Mouse (Mus musculus) adrenal gland, postnatal 10 days (tissue): ENCODE data around the gene Hbb-bh2. TPM values are rescaled to one million over a fixed set of nuclear protein-coding genes. Genes with fewer than 3 reads are reported as not detected.
"Not testable (repeated sequence)": the region's sequence is repeated elsewhere in the genome, so short reads cannot be mapped to it uniquely, and the experiment has no call there.

Source experiments
- DNase-seq: peaks from one replicate; pipeline ENCODE4 v3.0.0; 2021; ENCODE audit warnings: mixed read lengths
- total RNA-seq, 2 experiments: library from RNA; stranded (reverse); gene quantifications; 2 replicates each; pipeline ENCODE4 v1.2.3; 2021

Gene Hbb-bh2
- total RNA-seq, 2 experiments from 2014 or later: not detected

- DNase-seq: no peak
These were observed 29.0 kb downstream of the Hbb-bh2 start for GRCm38 (mm10) chr7:103811223-103811845.

GRCm38 (mm10) chr7:103810746-103811145 is 29.6 kb downstream of the Hbb-bh2 start:
- DNase-seq: no peak

GRCm38 (mm10) chr7:103810296-103810695 is 30.0 kb downstream of the Hbb-bh2 start:
- DNase-seq: no peak

DNA sequence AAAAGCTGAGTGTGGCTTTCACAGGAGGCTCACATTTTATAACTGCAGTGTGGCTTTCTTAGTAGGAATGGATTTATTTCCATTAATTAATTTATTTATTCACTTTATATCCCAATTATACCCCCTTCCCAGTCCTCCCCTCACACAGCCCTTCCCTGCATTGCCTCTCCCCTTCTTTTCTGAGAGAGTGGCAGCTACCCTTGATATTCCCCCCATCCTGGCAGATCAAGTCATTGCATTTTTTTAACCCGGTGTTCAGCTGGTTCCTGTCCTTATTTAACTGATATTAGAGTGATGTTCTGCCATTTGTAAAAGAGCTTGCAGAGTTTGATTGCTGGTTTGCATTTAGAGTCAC is 30.5 kb downstream of the Hbb-bh2 start:
- DNase-seq: no peak

DNA sequence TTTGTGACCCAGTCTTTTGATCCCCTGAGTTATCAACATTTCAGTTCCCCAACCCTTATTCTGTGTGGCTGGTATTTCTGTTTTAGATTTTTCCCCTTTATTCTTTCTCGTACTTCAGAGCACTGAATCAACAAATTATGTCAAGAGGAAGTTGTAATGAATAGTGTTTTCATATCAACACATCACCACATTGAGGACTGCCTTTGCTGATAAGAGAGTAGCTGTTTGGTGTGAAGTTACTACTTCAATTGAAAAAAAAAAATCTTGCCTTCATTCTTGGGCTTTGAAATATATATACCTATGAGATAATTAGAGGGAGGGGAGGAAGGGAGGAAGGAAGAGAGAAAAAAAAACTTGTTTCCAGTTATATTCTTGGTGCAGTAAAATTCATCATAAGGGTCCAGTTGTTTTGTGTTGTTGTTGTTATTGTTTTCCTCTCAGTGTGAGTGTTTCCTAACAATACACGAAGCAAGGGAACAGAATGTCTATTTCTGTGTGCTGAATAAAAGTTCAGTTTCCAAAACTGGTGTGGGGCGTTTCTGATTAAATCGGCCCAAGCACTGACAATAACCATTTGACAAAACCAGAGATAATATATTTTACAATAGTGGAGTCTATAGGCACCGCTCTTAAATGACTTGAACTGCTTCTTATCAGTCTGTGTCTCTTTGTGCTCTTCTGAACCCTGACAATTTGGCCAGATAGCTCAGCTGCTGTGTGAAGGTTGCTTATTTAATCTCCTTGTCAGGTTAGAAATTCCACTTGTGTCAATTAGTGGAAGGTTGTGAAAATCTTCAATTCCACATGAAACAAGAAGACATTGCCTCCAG is 31.1 kb downstream of the Hbb-bh2 start:
- DNase-seq: no peak

GRCm38 (mm10) chr7:103808120-103808519 is 32.2 kb downstream of the Hbb-bh2 start:
- not testable (repeated sequence) for DNase-seq

DNA sequence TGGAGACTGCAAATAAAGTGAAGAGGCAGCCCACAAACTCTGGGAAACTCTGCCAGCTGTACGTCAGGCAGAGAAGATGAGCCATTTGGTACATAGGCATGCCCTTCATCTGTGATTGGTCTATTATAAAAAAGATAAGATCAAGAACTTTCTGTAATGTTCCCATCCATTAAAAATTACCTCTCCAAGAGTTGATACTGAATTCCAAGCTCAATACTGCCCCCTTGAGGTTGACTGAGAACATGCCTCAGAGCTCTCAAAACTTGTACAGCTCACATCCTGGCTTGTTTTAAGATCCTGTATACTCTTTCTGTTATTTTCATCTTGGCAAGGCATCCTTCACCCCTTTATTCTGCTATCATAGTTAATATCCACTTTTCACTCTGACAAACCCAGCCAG is 33.5 kb downstream of the Hbb-bh2 start:
- DNase-seq: peak; percentile 21

DNA sequence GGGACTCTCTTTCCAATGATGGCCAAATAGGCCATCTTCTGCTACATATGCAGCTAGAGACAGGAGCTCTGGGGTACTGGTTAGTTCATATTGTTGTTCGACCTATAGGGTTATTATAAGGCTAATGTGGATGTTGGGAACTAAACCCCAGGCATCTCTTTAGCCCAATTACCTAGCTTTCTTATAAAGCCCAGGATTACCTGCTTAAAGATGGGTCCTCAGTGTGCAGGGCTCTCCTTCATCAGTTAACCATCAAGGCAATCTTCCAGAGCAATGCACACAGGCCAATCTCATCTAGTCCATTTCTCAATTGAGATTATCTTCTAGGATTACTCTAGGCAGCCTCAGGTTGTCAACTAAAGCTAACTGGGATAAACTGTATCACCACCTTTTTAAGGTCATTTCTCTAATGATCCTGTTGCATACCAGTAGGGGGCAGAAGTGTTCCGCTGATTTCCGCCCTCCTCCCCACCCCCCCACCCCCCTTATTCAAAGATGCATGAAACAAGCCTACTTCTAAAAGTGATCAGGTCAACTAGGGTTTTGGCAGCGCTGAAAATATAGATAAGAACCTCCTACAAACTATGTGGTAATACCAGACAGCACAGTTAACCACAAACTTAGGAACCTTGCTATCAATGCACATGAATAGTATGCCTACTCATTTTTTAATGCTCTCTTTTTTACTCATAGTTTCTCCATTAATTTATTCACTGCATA is 47.5 kb downstream of the Hbb-bh2 start:
- DNase-seq: no peak

- DNase-seq: no peak
These were observed 48.6 kb downstream of the Hbb-bh2 start, which contains the start of gene Olfr67 for GRCm38 (mm10) chr7:103791721-103792120. Gene Olfr67, minus strand, starts transcription at chr7:103791821.

Other genes starting within 250 kb of the Hbb-bh2 start
- gene Olfr619, start 239.9 kb downstream of the Hbb-bh2 start, total RNA-seq: not detected
- gene Olfr620, start 228.0 kb downstream of the Hbb-bh2 start, total RNA-seq: not detected
- not detected for gene Olfr622, start 197.8 kb downstream of the Hbb-bh2 start, total RNA-seq
- gene Olfr623, start 176.8 kb downstream of the Hbb-bh2 start, total RNA-seq: not detected
- under 1 TPM; 0.06 to 0.09 TPM for gene Olfr624, start 169.3 kb downstream of the Hbb-bh2 start, total RNA-seq
- not detected for gene Olfr625-ps1, start 157.8 kb downstream of the Hbb-bh2 start, total RNA-seq
- gene Olfr243, start 125.8 kb downstream of the Hbb-bh2 start, total RNA-seq: not detected
- gene Olfr628, start 110.1 kb downstream of the Hbb-bh2 start, total RNA-seq: not detected
- not detected for gene Olfr629, start 95.6 kb downstream of the Hbb-bh2 start, total RNA-seq
- not detected for gene Olfr630, start 83.2 kb downstream of the Hbb-bh2 start, total RNA-seq
- gene Olfr69, start 68.9 kb downstream of the Hbb-bh2 start, total RNA-seq: not detected
- not detected for gene Olfr68, start 60.8 kb downstream of the Hbb-bh2 start, total RNA-seq
- gene Olfr67, start 48.7 kb downstream of the Hbb-bh2 start, total RNA-seq: not detected
- 100 to 1,000 TPM; 489 to 710 TPM for gene Hbb-bt, start 26.5 kb downstream of the Hbb-bh2 start, total RNA-seq
- 1,000 to 10,000 TPM; 3,542 to 4,429 TPM for gene Hbb-bs, start 12.4 kb downstream of the Hbb-bh2 start, total RNA-seq
- gene Hbb-bh1, start 2.6 kb upstream of the Hbb-bh2 start, total RNA-seq: not detected
- gene Hbb-y, start 12.7 kb upstream of the Hbb-bh2 start, total RNA-seq: not detected
- not detected for gene Olfr66, start 45.7 kb upstream of the Hbb-bh2 start, total RNA-seq
- not detected for gene Olfr64, start 54.0 kb upstream of the Hbb-bh2 start, total RNA-seq
- not detected for gene Olfr65, start 63.0 kb upstream of the Hbb-bh2 start, total RNA-seq
- not detected for gene Olfr631, start 88.3 kb upstream of the Hbb-bh2 start, total RNA-seq
- gene Olfr632, start 93.8 kb upstream of the Hbb-bh2 start, total RNA-seq: not detected
- gene Olfr633, start 103.9 kb upstream of the Hbb-bh2 start, total RNA-seq: not detected
- not detected for gene Olfr635, start 130.6 kb upstream of the Hbb-bh2 start, total RNA-seq
- not detected for gene Olfr638, start 158.2 kb upstream of the Hbb-bh2 start, total RNA-seq
- gene Olfr639, start 176.8 kb upstream of the Hbb-bh2 start, total RNA-seq: under 1 TPM in 1 of 2 experiments, not detected in 1; 0.06 TPM
- gene Olfr640, start 185.1 kb upstream of the Hbb-bh2 start, total RNA-seq: not detected
- not detected for gene Olfr641, start 194.9 kb upstream of the Hbb-bh2 start, total RNA-seq
- not detected for gene Olfr642, start 212.1 kb upstream of the Hbb-bh2 start, total RNA-seq
- gene 4930516K23Rik, start 220.9 kb upstream of the Hbb-bh2 start, total RNA-seq: not detected
- gene Olfr644, start 231.3 kb upstream of the Hbb-bh2 start, total RNA-seq: not detected
- gene Olfr645, start 244.9 kb upstream of the Hbb-bh2 start, total RNA-seq: not detected